Mouse (Mus musculus): ENCODE measurements around the gene Myo16. TPM values are rescaled to one million over a fixed set of nuclear protein-coding genes. Genes with fewer than 3 reads are reported as not detected.

Myo16 gene
- 0.98 and 1.2 TPM in 2 replicates for polyA plus RNA-seq (2012; rRNA removed)
- 0.55 and 0.59 TPM in 2 replicates for polyA plus RNA-seq (2014; fragmentation: Nextera tagmentation; extraction: Ambion mirVana)

- Histone ChIP-seq H3K4me3 (replicated peaks; ENCODE audit: low read length) (peak within 1 kb of the TSS; percentile 59), H3K4me1 (ENCODE audit: control insufficient read depth, insufficient read depth, low read length) (no peaks in the 10 kb centered on the region), H3K4me2 (replicated peaks; ENCODE audit: low read depth, low read length, severe bottlenecking) (peak within 1 kb of the TSS; percentile 85), H3K9ac (ENCODE audit: low read depth, low read length, severe bottlenecking) (peak within 1 kb of the TSS; percentile 67), H3K27me3 (ENCODE audit: control insufficient read depth, insufficient read depth, low read length) (peaks cover 10% of the 10 kb centered on the region; the same call in 1 of the 2 replicates), H3K27ac (replicated peaks; ENCODE audit: low read depth, low read length) (no peak within 1 kb of the TSS), H3K36me3 (ENCODE audit: control insufficient read depth, insufficient read depth, low read length) (no peaks in the 10 kb centered on the region), H3K9me3 (ENCODE audit: control insufficient read depth, low read length) (no peaks in the 10 kb centered on the region)
- 3% methylated on average over 51 of the region's 61 CpGs for WGBS
- peak; percentile 76 for ATAC-seq (ENCODE audit: low FRiP score, low read depth)
- DNase-seq (ENCODE audit: low spot score) = no peak
- TF ChIP-seq POLR2A (IDR thresholded peaks at IDR 0.05; ENCODE audit: borderline replicate concordance, extremely low read depth, insufficient read depth, insufficient read length) = no peak
Observed at GRCm38 (mm10) chr8:10153611-10154438, at the start of gene Myo16. Gene Myo16 (plus strand): TSS chr8:10153911.

- no peak for DNase-seq (ENCODE audit: low spot score)
- H3K27ac ChIP-seq (replicated peaks; ENCODE audit: low read depth, low read length) = no peak overlapping the region
- H3K4me3 ChIP-seq (replicated peaks; ENCODE audit: low read length) = no peak overlapping the region
- WGBS = 81% methylated on average over 8 of the region's 8 CpGs
- no peaks in the 10 kb centered on the region for H3K36me3 ChIP-seq (ENCODE audit: control insufficient read depth, insufficient read depth, low read length)
- no peak overlapping the region for H3K4me2 ChIP-seq (replicated peaks; ENCODE audit: low read depth, low read length, severe bottlenecking)
- ATAC-seq (ENCODE audit: low FRiP score, low read depth) = no peak
- no peaks in the 10 kb centered on the region for H3K9me3 ChIP-seq (ENCODE audit: control insufficient read depth, low read length)
- no peak for TF ChIP-seq POLR2A (IDR thresholded peaks at IDR 0.05; ENCODE audit: borderline replicate concordance, extremely low read depth, insufficient read depth, insufficient read length)
- H3K9ac ChIP-seq (ENCODE audit: low read depth, low read length, severe bottlenecking) = no peak overlapping the region
- H3K4me1 ChIP-seq (ENCODE audit: control insufficient read depth, insufficient read depth, low read length) = no peaks in the 10 kb centered on the region
- H3K27me3 ChIP-seq (ENCODE audit: control insufficient read depth, insufficient read depth, low read length) = no peaks in the 10 kb centered on the region
Observed at GRCm38 (mm10) chr8:10108516-10109271, 45.0 kb upstream of the Myo16 start.

DNA sequence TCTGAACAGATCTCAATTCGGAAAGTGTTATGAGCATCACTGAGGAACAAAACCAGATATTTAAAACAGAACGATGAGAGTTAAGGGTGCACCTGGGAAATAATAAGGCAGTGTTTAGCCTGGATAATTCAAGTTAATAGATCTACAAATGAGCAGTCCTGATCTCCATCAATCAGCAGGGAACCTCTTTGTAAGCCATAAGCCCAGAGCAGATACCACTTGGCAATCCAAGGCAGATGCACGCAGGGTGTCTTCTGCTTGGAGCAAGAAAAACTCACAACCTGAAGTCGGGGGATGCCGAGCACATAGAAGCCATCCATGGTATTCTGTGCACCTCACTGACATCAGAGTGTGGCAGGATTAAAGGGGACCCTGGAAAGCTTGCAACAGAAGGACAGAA, 31.0 kb upstream of the Myo16 start:
- whole genome bisulfite sequencing = 88% methylated on average over 5 of the region's 5 CpGs
- Histone ChIP-seq H3K4me3 (replicated peaks; ENCODE audit: low read length) (no peak overlapping the region), H3K27ac (replicated peaks; ENCODE audit: low read depth, low read length) (no peak overlapping the region), H3K9me3 (ENCODE audit: control insufficient read depth, low read length) (no peaks in the 10 kb centered on the region), H3K4me2 (replicated peaks; ENCODE audit: low read depth, low read length, severe bottlenecking) (no peak overlapping the region), H3K4me1 (ENCODE audit: control insufficient read depth, insufficient read depth, low read length) (no peaks in the 10 kb centered on the region), H3K9ac (ENCODE audit: low read depth, low read length, severe bottlenecking) (no peak overlapping the region), H3K27me3 (ENCODE audit: control insufficient read depth, insufficient read depth, low read length) (no peaks in the 10 kb centered on the region), H3K36me3 (ENCODE audit: control insufficient read depth, insufficient read depth, low read length) (no peaks in the 10 kb centered on the region)
- ATAC-seq (ENCODE audit: low FRiP score, low read depth) = no peak
- no peak for TF ChIP-seq POLR2A (IDR thresholded peaks at IDR 0.05; ENCODE audit: borderline replicate concordance, extremely low read depth, insufficient read depth, insufficient read length)
- no peak for DNase-seq (ENCODE audit: low spot score)

DNA sequence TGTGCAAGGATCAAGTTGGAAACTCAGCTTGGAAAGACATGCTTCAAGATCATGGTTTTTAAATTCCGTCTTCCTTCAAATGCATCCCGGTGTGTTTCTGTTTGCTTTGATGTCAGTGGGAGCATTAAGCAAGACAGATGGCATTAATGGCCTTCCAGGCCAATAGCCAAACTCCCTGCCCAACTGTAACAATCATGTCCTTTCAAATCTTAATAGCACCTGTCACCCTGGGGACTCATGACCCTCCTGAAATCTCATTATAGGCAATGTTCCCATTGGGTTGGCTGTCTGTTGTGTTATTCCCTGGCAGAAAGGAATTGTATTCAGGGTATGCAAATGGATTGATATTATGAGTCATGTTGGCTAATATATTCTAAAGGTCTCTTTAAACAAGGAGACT, 30.3 kb upstream of the Myo16 start:
- no peak for DNase-seq (ENCODE audit: low spot score)

GRCm38 (mm10) chr8:10125684-10126083, 28.0 kb upstream of the Myo16 start:
- H3K4me1 ChIP-seq (ENCODE audit: control insufficient read depth, insufficient read depth, low read length) = no peaks in the 10 kb centered on the region
- DNase-seq (ENCODE audit: low spot score) (no peak), ATAC-seq (ENCODE audit: low FRiP score, low read depth) (no peak)
- TF ChIP-seq POLR2A (IDR thresholded peaks at IDR 0.05; ENCODE audit: borderline replicate concordance, extremely low read depth, insufficient read depth, insufficient read length) = no peak
- 77% methylated on average over 4 of the region's 4 CpGs for WGBS
- no peaks in the 10 kb centered on the region for H3K27me3 ChIP-seq (ENCODE audit: control insufficient read depth, insufficient read depth, low read length)
- H3K9me3 ChIP-seq (ENCODE audit: control insufficient read depth, low read length) = no peaks in the 10 kb centered on the region
- H3K4me3 ChIP-seq (replicated peaks; ENCODE audit: low read length) = no peak overlapping the region
- no peak overlapping the region for H3K4me2 ChIP-seq (replicated peaks; ENCODE audit: low read depth, low read length, severe bottlenecking)
- no peak overlapping the region for H3K9ac ChIP-seq (ENCODE audit: low read depth, low read length, severe bottlenecking)
- no peak overlapping the region for H3K27ac ChIP-seq (replicated peaks; ENCODE audit: low read depth, low read length)
- no peaks in the 10 kb centered on the region for H3K36me3 ChIP-seq (ENCODE audit: control insufficient read depth, insufficient read depth, low read length)

More for the DNA sequence above, 30.3 kb upstream of the Myo16 start:
- H3K4me1 ChIP-seq (ENCODE audit: control insufficient read depth, insufficient read depth, low read length) = no peaks in the 10 kb centered on the region
- ATAC-seq (ENCODE audit: low FRiP score, low read depth) = no peak
- H3K4me3 ChIP-seq (replicated peaks; ENCODE audit: low read length) = no peak overlapping the region
- H3K9ac ChIP-seq (ENCODE audit: low read depth, low read length, severe bottlenecking) = no peak overlapping the region
- no peaks in the 10 kb centered on the region for H3K9me3 ChIP-seq (ENCODE audit: control insufficient read depth, low read length)
- WGBS = 82% methylated on average over 2 of the region's 2 CpGs
- no peak for TF ChIP-seq POLR2A (IDR thresholded peaks at IDR 0.05; ENCODE audit: borderline replicate concordance, extremely low read depth, insufficient read depth, insufficient read length)
- H3K27me3 ChIP-seq (ENCODE audit: control insufficient read depth, insufficient read depth, low read length) = no peaks in the 10 kb centered on the region
- H3K4me2 ChIP-seq (replicated peaks; ENCODE audit: low read depth, low read length, severe bottlenecking) = no peak overlapping the region
- H3K27ac ChIP-seq (replicated peaks; ENCODE audit: low read depth, low read length) = no peak overlapping the region
- no peaks in the 10 kb centered on the region for H3K36me3 ChIP-seq (ENCODE audit: control insufficient read depth, insufficient read depth, low read length)
